Mouse (Mus musculus) heart, adult 2 months (tissue): Measurements from ENCODE around the gene Dnah14.

Experiments
- CTCF ChIP-seq: fragments of 200-600 bp; IDR thresholded peaks from 2 replicates; pipeline ENCODE4 v1.8.1; 2022; ENCODE audit warnings: antibody characterized with exemption, mild to moderate bottlenecking, moderate library complexity
- POLR2A ChIP-seq: fragments of 200-500 bp; IDR thresholded peaks from 2 replicates; pipeline ENCODE4 v1.6.1; 2011; ENCODE audit warnings: mild to moderate bottlenecking, low read depth, low read length, control low read depth; ENCODE audit not compliant: insufficient read depth

- TF ChIP-seq CTCF, result no peak
- no peak for TF ChIP-seq POLR2A
These were observed 38.5 kb upstream of the Dnah14 start for GRCm38 (mm10) chr1:181537627-181538525.
